Mouse (Mus musculus) lung, embryonic 14.5 days (tissue): Measurements from ENCODE around the gene Secisbp2l. TPM values are rescaled to one million over a fixed set of nuclear protein-coding genes. Genes with fewer than 3 reads are reported as not detected.

Source experiments
- ATAC-seq: fragments of 200-750 bp; cut with Nextera tagmentation; 2 replicates; pipeline ENCODE4 v1.8.0; 2017; ENCODE audit warnings: mild to moderate bottlenecking, moderate TSS enrichment, moderate library complexity; ENCODE audit not compliant: insufficient read depth
- DNase-seq: peaks from one replicate; pipeline ENCODE4 v3.0.0-alpha.2; 2015
- H3K27ac ChIP-seq: fragments of 300-500 bp; sonication (generic); 2 replicates; pipeline ENCODE4 v1.5.1; 2014; ENCODE audit warnings: low read depth, mild to moderate bottlenecking, moderate library complexity
- H3K27me3 ChIP-seq: fragments of 300-500 bp; sonication (generic); 2 replicates; pipeline ENCODE4 v1.6.1; 2014; ENCODE audit warnings: low read length, control low read depth; ENCODE audit not compliant: insufficient read depth
- H3K36me3 ChIP-seq: fragments of 300-500 bp; sonication (generic); 2 replicates; pipeline ENCODE4 v1.6.1; 2014; ENCODE audit warnings: control low read depth; ENCODE audit not compliant: insufficient read depth
- H3K4me1 ChIP-seq: fragments of 300-500 bp; sonication (generic); 2 replicates; pipeline ENCODE4 v1.6.1; 2014; ENCODE audit warnings: antibody characterized with exemption, control low read depth; ENCODE audit not compliant: insufficient read depth
- H3K4me2 ChIP-seq: fragments of 300-500 bp; sonication (generic); 2 replicates; pipeline ENCODE4 v1.6.1; 2014; ENCODE audit warnings: mild to moderate bottlenecking
- H3K4me3 ChIP-seq: fragments of 300-500 bp; sonication (generic); 2 replicates; pipeline ENCODE4 v1.5.1; 2014; ENCODE audit warnings: low read depth, low read length
- H3K9ac ChIP-seq: fragments of 300-500 bp; sonication (generic); 2 replicates; pipeline ENCODE4 v1.6.1; 2014
- H3K9me3 ChIP-seq: fragments of 300-500 bp; sonication (generic); 2 replicates; pipeline ENCODE4 v1.6.1; 2016; ENCODE audit warnings: low read depth, low read length, control low read depth
- CTCF ChIP-seq: IDR thresholded peaks from 2 replicates; pipeline ENCODE4 v1.5.1; 2016; ENCODE audit warnings: antibody characterized with exemption, low read depth
- WGBS: fragments of 180-500 bp; shearing (Covaris S2); extraction: QIAGEN DNeasy Blood & Tissue Kit; methylation state at CpG from one replicate; pipeline ENCODE4 v1.1.7; 2014; 5-methylcytosine and 5-hydroxymethylcytosine counted together
- polyA plus RNA-seq: library from polyadenylated mRNA; unstranded; fragments of >200 nt; fragmentation: Nextera tagmentation; extraction: Ambion mirVana; gene quantifications from 2 replicates; pipeline ENCODE4 v1.2.1, GENCODE M21; 2014

Gene Secisbp2l
- polyA plus RNA-seq, 1 experiment from 2014 or later, result 22.6 TPM

DNA sequence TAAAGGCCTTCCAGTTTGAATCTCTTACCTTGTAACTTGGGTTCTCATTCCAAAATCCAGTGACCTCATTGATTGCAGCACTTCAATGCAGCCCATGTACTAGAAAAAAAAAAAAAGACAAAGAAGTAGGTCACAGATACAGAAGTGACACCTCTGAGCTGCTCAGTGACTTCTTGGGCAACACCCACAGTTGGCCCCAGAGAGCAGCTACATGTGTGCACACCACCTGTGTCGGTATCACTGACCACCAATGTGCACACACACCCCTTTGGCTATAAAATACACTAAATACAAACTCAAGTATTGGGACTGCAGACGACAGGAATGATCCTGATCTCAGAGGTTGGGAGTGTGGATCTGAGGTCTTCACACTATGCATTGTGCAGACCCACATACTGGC is 87.9 kb downstream of the Secisbp2l start:
- H3K27ac ChIP-seq, result no peak overlapping the region
- no peaks in the 10 kb centered on the region for H3K36me3 ChIP-seq
- no peak overlapping the region for H3K4me2 ChIP-seq
- no peak overlapping the region for H3K9ac ChIP-seq
- H3K4me3 ChIP-seq, result no peak overlapping the region
- H3K4me1 ChIP-seq, result peaks cover 7% of the 10 kb centered on the region; the same call in 1 of the 2 replicates
- no peak for DNase-seq
- ATAC-seq, result no peak
- no peaks in the 10 kb centered on the region for H3K9me3 ChIP-seq
- WGBS, result 78% methylated on average over 2 of the region's 2 CpGs
- TF ChIP-seq CTCF, result no peak
- H3K27me3 ChIP-seq, result no peaks in the 10 kb centered on the region

DNA sequence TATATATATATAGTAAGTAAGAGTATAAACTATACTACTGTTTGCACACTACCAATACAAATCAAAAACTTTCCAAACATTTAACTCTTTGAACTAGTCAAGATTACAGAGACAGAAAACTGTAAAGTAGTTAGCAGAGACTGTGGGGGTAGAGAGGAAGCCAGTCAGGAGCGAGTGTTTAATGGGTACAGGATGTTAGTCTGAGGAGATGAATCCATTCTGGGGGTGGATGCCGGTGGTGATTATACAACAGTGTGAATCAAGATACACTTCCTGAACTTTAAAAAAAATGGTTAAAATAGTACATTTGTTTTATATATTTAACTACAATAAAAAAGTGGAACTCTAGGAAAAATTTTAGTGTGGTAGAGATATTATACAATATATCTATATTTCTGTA is 90.7 kb downstream of the Secisbp2l start:
- no peak for TF ChIP-seq CTCF
- Histone ChIP-seq H3K27ac (no peak overlapping the region), H3K9me3 (no peaks in the 10 kb centered on the region), H3K9ac (no peak overlapping the region), H3K4me2 (no peak overlapping the region), H3K27me3 (no peaks in the 10 kb centered on the region), H3K4me3 (no peak overlapping the region), H3K36me3 (no peaks in the 10 kb centered on the region), H3K4me1 (peaks cover 7% of the 10 kb centered on the region; the same call in 1 of the 2 replicates)
- no peak for DNase-seq
- 41% methylated on average over 2 of the region's 2 CpGs for WGBS
- no peak for ATAC-seq

Other genes with a start within 250 kb of the Secisbp2l start
- 7.7 and 9.4 TPM in 2 replicates for gene Cep152, start 157.8 kb downstream of the Secisbp2l start, polyA plus RNA-seq
- gene Eid1, start 109.8 kb downstream of the Secisbp2l start, polyA plus RNA-seq, result 150 and 164 TPM in 2 replicates
- gene Shc4, start 58.7 kb downstream of the Secisbp2l start, polyA plus RNA-seq, result 1.1 TPM in 2 replicates
- 39.3 and 41.3 TPM in 2 replicates for gene Galk2, start 76.2 kb upstream of the Secisbp2l start, polyA plus RNA-seq
- gene Cops2, start 76.3 kb upstream of the Secisbp2l start, polyA plus RNA-seq, result 85.9 and 89.7 TPM in 2 replicates